Mouse (Mus musculus) cerebellum, adult 2 months (tissue): Measurements from ENCODE around the gene Dusp14.

Experiments used
- CTCF ChIP-seq: fragments of 200-500 bp; IDR thresholded peaks from 2 replicates; pipeline ENCODE4 v1.5.1; 2011; ENCODE audit warnings: low read depth, mild to moderate bottlenecking, control low read depth, low read length, moderate library complexity, borderline replicate concordance; ENCODE audit not compliant: insufficient read depth
- POLR2A ChIP-seq: fragments of 200-500 bp; IDR thresholded peaks from 2 replicates; pipeline ENCODE4 v1.6.1; 2011; ENCODE audit warnings: low read length, control low read depth, borderline replicate concordance; ENCODE audit not compliant: insufficient read depth

DNA sequence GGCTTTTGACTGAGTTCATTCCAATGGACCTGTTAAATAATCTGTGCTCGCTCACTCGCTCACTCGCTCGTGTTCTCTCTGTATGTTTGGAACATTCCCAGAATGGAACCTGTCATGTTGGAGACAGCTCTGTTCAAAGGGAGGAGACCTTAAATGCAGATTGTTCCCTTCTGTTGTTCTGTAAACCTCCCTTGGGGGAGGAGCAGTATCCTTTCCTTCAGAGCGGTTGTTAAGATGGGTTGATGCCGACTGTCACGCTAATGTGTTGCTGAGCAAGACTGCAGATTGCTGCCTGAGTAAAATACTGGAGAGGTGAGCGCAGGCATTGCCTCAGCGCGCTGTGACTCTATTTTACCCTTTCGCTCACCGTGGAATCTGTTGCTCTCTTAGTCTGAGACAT is 58.0 kb downstream of the Dusp14 start:
- no peak for TF ChIP-seq CTCF
- TF ChIP-seq POLR2A = no peak
